Mouse (Mus musculus) liver, embryonic 13.5 days (tissue): Measurements from ENCODE around the gene Zdhhc12. TPM values are rescaled to one million over a fixed set of nuclear protein-coding genes. Genes with fewer than 3 reads are reported as not detected.
"Not testable (repeated sequence)": the region's sequence is repeated elsewhere in the genome, so short reads cannot be mapped to it uniquely, and the experiment has no call there.

ENCODE experiments used
- ATAC-seq: fragments of 200-750 bp; cut with Nextera tagmentation; 2 replicates; pipeline ENCODE4 v1.8.0; 2017; ENCODE audit warnings: low read depth, mild to moderate bottlenecking, moderate number of reproducible peaks, moderate library complexity
- DNase-seq: peaks from one replicate; pipeline ENCODE4 v3.0.0; 2022
- H3K27ac ChIP-seq: fragments of 300-500 bp; sonication (generic); 2 replicates; pipeline ENCODE4 v1.5.1; 2015; ENCODE audit warnings: moderate library complexity, mild to moderate bottlenecking, inconsistent platforms
- H3K27me3 ChIP-seq: fragments of 300-500 bp; sonication (generic); 2 replicates; pipeline ENCODE4 v1.6.1; 2015; ENCODE audit warnings: mild to moderate bottlenecking, inconsistent platforms
- H3K36me3 ChIP-seq: fragments of 300-500 bp; sonication (generic); 2 replicates; pipeline ENCODE4 v1.6.1; 2015; ENCODE audit warnings: mild to moderate bottlenecking, inconsistent platforms
- H3K4me1 ChIP-seq: fragments of 300-500 bp; sonication (generic); replicated peaks from 2 replicates; pipeline ENCODE4 v1.6.1; 2015; ENCODE audit warnings: inconsistent platforms
- H3K4me2 ChIP-seq: fragments of 300-500 bp; sonication (generic); 2 replicates; pipeline ENCODE4 v1.6.1; 2015; ENCODE audit warnings: inconsistent platforms, mild to moderate bottlenecking, moderate library complexity
- H3K4me3 ChIP-seq: fragments of 300-500 bp; sonication (generic); replicated peaks from 2 replicates; pipeline ENCODE4 v1.5.1; 2015; ENCODE audit warnings: mild to moderate bottlenecking, inconsistent platforms
- H3K9ac ChIP-seq: fragments of 300-500 bp; sonication (generic); 2 replicates; pipeline ENCODE4 v1.6.1; 2015; ENCODE audit warnings: mild to moderate bottlenecking, inconsistent platforms
- H3K9me3 ChIP-seq: fragments of 300-500 bp; sonication (generic); replicated peaks from 2 replicates; pipeline ENCODE4 v1.6.1; 2016; ENCODE audit warnings: inconsistent platforms
- WGBS: fragments of 180-500 bp; shearing (Covaris S2); methylation state at CpG from one replicate; pipeline ENCODE4 v1.1.7; 2015; ENCODE audit not compliant: insufficient replicate concordance; 5-methylcytosine and 5-hydroxymethylcytosine counted together
- polyA plus RNA-seq: library from polyadenylated mRNA; unstranded; fragments of >200 nt; fragmentation: Nextera tagmentation; extraction: Ambion mirVana; gene quantifications from 2 replicates; pipeline ENCODE4 v1.2.1, GENCODE M21; 2015

The Zdhhc12 gene
- polyA plus RNA-seq, 1 experiment from 2014 or later: 23.9 TPM

DNA sequence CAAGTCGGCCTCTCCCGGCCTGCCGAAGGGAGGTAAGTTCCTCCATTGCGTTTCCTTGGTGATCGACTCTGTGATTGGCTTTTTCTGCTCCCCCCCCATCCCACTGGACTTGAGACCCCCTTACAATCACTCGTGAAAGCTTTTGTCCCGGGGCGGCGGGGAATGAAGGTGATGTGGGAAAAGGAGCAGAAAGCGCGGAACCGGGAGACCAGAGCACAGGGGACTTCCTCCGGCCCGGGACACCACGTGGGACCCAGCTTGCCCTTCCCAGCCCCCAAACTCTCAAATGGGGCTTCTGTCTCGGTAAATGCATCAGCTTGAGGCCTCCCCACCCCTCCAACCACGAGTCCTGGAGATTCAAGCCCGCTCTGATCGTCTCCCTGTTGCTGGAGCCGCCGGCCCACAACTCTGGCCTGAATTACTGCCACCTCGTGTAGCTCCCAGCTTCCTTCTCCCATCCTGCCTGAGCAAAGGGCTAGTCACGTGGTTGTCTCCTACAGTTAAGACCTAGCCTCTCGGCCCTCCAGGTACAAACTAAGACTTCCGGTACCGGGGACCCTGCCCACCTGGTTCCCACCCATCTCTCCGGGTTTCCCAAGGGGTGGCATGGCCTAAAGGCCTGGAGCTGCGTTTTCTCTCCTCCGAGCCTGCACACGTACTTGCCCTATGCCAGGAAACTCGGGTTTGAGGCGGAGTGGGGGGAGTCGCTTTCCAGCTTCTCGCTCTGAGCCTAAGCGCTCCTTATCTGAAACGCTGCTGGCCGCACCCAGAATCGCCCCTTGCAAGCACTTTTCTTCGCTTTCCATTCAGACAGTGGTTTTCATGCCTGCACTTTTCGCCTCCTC is 31.0 kb downstream of the Zdhhc12 start:
- Histone ChIP-seq H3K9me3 (no peaks in the 10 kb centered on the region), H3K27me3 (no peaks in the 10 kb centered on the region), H3K4me2 (peak overlapping the region; percentile 98), H3K36me3 (no peaks in the 10 kb centered on the region), H3K9ac (peak overlapping the region; percentile 86), H3K4me3 (peak overlapping the region; percentile 70), H3K4me1 (peaks cover 54% of the 10 kb centered on the region), H3K27ac (peak overlapping the region; percentile 91)
- under 1% methylated on average over 40 of the region's 40 CpGs for WGBS
- ATAC-seq: peak; percentile 21; the same call in 1 of the 2 replicates
- peak; percentile 69 for DNase-seq

DNA sequence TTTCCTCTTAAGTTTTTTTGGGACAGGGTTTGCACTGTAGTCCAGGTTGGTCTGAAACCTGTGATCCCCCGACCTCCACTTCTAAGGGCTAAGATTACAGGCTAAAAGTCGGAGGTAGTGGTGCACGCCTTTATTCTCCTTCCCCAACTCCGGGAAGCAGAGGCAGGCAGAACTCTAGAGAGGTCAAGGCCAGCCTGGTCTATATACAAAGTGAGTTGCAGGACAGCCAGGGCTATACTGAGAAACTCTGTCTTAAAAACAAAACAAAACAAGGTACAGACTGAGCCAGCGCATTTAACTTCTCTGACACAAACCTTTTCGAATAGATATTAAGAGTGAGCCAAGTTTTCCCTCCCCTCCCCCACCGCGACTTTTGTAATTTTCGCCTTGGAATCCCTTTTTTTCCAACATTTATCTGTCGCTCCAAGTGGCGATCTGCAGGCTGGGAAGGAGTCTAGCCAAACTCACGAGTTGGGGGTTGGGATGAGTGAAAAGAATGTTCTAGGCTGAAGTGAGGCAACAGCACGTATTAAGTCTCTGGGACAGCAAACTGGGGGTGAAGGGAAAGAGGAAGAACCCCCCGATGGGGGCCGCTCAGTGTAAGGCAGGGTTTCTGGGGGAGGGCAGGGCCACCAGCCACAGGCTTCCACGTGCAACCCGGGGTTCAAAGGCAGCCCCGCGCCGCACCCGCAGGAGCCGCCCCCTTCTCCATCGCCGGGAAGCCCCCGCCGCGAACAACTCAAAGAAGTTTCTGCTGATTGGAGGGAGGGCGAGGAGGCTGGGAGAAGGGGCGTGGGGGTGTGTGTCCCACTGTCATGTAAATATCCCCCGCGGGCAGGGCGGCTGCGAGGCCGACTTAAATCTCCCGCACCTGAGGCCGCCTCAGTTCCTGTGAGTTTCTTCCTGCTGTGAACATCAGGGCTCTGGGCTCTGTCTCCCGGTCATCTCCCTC is 32.0 kb downstream of the Zdhhc12 start:
- no peak for ATAC-seq
- peak overlapping the region; percentile 91 for H3K27ac ChIP-seq
- H3K36me3 ChIP-seq: no peaks in the 10 kb centered on the region
- DNase-seq: peak; percentile 61
- no peaks in the 10 kb centered on the region for H3K9me3 ChIP-seq
- peaks cover 55% of the 10 kb centered on the region for H3K4me1 ChIP-seq
- 4% methylated on average over 37 of the region's 37 CpGs for WGBS
- H3K27me3 ChIP-seq: no peaks in the 10 kb centered on the region
- H3K4me3 ChIP-seq: peak overlapping the region; percentile 70
- H3K9ac ChIP-seq: peak overlapping the region; percentile 86
- H3K4me2 ChIP-seq: peak overlapping the region; percentile 98

DNA sequence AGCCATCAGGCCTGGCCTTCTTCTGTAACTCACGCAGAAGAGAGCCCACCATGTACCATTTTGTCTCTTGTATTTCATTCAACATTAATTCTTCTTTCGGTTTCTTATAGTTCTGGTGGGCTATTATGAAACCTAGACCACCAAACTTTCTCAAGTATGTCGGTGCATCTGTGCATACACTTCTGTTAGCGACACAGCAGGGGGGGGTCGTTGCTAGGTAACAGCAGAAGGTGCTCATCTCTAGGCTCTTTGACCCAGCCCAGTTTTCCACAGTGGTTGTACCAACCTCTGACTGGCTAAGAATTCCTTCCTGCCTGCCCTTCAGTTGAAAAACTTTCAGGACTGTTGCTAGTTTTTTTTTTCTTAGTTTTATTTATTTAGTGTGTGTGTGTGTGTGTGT is 35.0 kb downstream of the Zdhhc12 start:
- 73% methylated on average over 5 of the region's 5 CpGs for WGBS
- no peak overlapping the region for H3K4me3 ChIP-seq
- H3K4me2 ChIP-seq: no peak overlapping the region
- H3K27me3 ChIP-seq: no peaks in the 10 kb centered on the region
- H3K27ac ChIP-seq: no peak overlapping the region
- no peak overlapping the region for H3K9ac ChIP-seq
- no peak for DNase-seq
- no peaks in the 10 kb centered on the region for H3K9me3 ChIP-seq
- ATAC-seq: no peak
- no peaks in the 10 kb centered on the region for H3K36me3 ChIP-seq
- H3K4me1 ChIP-seq: peaks cover 32% of the 10 kb centered on the region

DNA sequence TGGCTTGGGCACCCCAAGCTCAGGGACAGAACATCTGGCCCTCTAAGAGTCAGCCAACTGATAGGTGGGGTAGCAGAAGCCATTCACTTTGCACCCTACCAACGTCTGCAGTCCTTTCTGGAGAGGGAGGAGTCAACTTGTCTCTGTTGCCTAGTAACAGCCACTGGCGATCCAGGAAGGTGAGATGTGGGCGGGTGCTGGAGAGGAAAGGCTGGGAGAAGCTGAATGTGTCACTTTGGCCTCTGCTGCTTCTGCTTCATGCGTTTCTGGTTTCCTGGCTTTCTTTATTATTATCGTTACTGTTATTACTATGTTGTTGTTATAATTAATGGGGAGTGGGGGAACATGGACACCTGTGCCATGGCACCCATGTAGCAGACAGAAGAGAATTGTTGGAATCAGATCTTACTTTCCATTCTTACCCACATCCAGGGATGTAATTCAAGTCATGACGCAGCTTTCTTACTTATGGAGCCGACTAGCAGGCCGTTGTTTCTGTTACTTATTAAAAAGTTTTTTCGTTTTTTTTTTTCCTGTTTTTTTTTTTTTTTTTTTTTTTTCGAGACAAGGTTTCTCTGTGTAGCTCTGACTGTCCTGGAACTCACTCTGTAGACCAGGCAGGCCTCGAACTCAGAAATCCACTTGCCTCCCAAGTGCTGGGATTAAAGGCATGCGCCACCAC is 36.1 kb downstream of the Zdhhc12 start, which contains the start of gene Set:
TSS of gene Set (plus strand) at position 156 of the 682 bp plus-strand sequence.
- 42% methylated on average over 12 of the region's 12 CpGs for WGBS
- peak; percentile 55 for DNase-seq

DNA sequence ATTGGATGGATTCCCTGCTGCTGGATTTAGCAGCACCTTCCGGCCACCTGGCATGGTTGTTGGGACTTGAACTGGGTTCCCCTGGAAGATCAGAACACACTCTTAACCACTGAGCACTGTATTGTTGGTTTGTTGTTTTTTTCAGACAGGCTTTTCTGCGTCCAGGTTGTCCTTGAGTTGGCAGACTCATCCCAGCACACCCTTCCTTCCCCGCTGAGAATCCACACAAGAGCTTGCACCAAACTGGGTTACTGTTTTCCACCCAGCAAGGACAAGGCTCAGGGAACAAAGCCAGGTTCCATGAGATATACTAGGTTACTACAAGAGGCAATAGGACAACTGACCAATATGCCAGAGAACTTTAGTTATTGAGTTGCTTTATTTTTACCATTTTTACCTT is 36.7 kb downstream of the Zdhhc12 start:
- no peak overlapping the region for H3K4me3 ChIP-seq
- no peak overlapping the region for H3K27ac ChIP-seq
- H3K36me3 ChIP-seq: no peaks in the 10 kb centered on the region
- H3K4me2 ChIP-seq: no peak overlapping the region
- H3K27me3 ChIP-seq: no peaks in the 10 kb centered on the region
- no peaks in the 10 kb centered on the region for H3K9me3 ChIP-seq
- WGBS: 78% methylated on average over 3 of the region's 3 CpGs
- no peak overlapping the region for H3K9ac ChIP-seq
- peaks cover 19% of the 10 kb centered on the region for H3K4me1 ChIP-seq
- DNase-seq (no peak), ATAC-seq (no peak)

More for the DNA sequence above, 36.1 kb downstream of the Zdhhc12 start, which contains the start of gene Set:
- Histone ChIP-seq H3K27ac (no peak within 1 kb of the TSS), H3K36me3 (no peaks in the 10 kb centered on the region), H3K4me1 (peaks cover 23% of the 10 kb centered on the region), H3K4me2 (no peak within 1 kb of the TSS), H3K9me3 (no peaks in the 10 kb centered on the region), H3K9ac (no peak within 1 kb of the TSS), H3K4me3 (no peak within 1 kb of the TSS), H3K27me3 (no peaks in the 10 kb centered on the region)
- peak; percentile 67 for ATAC-seq

DNA sequence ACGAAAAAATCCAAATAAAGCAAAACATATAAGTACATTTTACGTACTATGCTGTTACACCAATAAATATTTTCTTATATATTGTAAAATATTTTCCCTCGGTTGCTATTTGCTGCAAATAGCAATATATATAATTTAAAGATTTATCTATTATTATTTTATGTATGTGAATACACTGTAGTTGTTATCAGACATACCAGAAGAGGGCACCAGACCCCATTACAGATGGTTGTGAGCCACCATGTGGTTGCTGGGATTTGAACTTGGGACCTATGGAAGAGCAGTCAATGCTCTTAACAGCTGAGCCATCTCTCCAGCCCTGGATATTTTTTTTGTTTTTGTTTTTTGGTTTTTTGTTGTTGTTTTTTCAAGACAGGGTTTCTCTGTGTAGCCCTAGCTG is 38.1 kb downstream of the Zdhhc12 start:
- not testable (repeated sequence) for H3K36me3 ChIP-seq, H3K9ac ChIP-seq, H3K4me2 ChIP-seq, H3K4me1 ChIP-seq, H3K4me3 ChIP-seq, H3K9me3 ChIP-seq, H3K27me3 ChIP-seq, H3K27ac ChIP-seq, ATAC-seq, DNase-seq
- 82% methylated on average over 3 of the region's 3 CpGs for WGBS

DNA sequence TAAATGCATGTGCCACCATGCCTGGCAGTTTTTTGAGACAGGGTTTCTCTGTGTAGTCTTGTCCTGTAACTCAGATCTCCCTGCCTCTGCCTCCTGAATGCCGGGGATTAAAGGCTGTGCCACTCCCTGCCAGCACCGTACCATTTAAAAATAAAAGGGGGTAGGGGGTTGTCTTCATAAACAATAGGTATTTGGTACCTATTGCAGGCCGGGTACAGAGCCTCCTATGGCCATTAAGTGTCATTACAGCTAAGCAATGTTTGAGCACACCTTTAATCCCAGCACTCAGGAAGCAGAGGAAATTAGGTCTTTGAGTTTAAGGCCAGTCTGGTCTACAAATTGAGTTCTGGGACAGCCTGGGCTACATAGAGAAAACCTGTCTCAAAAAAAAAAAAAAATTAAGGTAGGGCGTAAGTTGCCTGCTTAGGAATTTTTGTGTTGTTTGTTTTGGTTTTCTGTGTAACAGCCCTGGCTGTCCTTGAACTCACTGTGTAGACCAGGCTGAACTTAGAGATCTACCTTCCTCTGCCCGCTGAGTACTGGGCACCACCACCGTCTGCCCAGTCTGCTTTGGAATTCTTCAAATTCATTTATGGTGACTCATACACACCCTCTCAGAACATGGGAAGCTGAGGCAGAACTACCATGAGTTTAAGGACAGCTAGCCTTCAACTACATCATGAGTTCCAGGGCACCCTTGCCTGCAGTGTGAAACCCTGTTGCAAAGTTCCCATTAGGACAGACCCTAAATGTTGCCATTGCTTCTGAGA is 41.3 kb downstream of the Zdhhc12 start:
- 36% methylated on average over 6 of the region's 6 CpGs for WGBS
- ATAC-seq: no peak
- Histone ChIP-seq H3K4me3 (no peak overlapping the region), H3K4me1 (peaks cover 24% of the 10 kb centered on the region), H3K36me3 (no peaks in the 10 kb centered on the region), H3K27me3 (no peaks in the 10 kb centered on the region), H3K4me2 (no peak overlapping the region), H3K27ac (no peak overlapping the region), H3K9ac (no peak overlapping the region), H3K9me3 (no peaks in the 10 kb centered on the region)
- DNase-seq: no peak

DNA sequence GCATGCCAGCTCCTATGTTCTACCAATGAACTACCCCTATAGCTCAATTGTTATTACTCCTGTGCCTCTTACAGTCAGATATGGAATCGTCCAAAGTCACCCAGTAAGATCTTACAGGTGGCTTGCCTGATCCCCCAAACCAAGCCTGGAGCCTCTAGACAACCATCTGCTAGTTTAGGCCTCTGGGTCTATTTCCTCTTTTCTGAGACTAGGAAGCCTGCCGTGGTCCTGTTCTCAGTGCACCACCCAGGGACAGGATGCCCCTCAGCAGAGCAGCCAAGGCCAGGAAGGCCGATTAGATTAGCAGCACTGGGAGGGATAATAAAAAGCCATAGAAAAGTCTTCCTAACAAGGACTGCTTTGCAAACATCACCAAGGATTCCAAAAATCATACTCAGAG is 43.6 kb downstream of the Zdhhc12 start:
- Histone ChIP-seq H3K27ac (peak overlapping the region; percentile 89), H3K27me3 (no peaks in the 10 kb centered on the region), H3K4me2 (peak overlapping the region; percentile 80; the same call in 1 of the 2 replicates), H3K4me1 (peaks cover 22% of the 10 kb centered on the region), H3K4me3 (no peak overlapping the region), H3K9ac (no peak overlapping the region), H3K36me3 (no peaks in the 10 kb centered on the region; the same call in 1 of the 2 replicates), H3K9me3 (no peaks in the 10 kb centered on the region)
- ATAC-seq (no peak), DNase-seq (no peak)
- WGBS: 22% methylated on average over 3 of the region's 3 CpGs

DNA sequence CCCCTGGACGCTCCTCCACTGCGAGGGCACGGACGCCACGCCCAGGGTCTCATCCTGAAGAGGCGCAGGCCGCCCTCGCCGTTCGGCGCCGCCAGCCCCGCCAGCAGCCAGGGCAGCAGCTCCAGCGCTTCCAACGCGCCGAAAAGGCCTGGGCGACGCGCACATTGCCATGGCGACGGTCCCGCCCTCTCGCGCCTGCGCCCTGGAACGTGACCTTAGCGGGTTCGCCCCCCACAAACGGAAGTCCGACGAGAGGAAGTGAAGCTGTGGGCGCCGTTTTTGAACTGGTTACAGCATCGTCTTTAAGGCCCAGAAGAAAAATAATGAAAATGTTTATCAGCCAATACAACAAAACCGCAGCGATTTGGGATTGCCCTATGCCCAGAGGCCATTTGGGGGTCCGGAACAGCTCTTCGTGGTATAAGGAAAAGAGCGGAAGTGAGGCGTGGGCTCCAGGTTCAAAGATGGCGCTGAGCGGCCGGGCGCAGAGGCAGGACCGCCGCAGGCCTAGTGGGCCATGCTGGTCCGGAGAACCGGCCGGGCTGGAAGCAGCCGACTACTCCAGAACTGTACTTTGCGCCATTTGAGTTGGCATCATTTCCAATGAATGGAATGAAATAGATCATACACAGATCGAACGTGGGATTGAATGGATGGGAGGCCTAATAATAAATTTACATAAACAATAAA is 44.6 kb downstream of the Zdhhc12 start, which contains the start of gene Wdr34:
TSS of gene Wdr34 (minus strand) at position 183 of the 690 bp plus-strand sequence.
- WGBS: under 1% methylated on average over 54 of the region's 54 CpGs
- no peaks in the 10 kb centered on the region for H3K27me3 ChIP-seq
- peak; percentile 94 for ATAC-seq

DNA sequence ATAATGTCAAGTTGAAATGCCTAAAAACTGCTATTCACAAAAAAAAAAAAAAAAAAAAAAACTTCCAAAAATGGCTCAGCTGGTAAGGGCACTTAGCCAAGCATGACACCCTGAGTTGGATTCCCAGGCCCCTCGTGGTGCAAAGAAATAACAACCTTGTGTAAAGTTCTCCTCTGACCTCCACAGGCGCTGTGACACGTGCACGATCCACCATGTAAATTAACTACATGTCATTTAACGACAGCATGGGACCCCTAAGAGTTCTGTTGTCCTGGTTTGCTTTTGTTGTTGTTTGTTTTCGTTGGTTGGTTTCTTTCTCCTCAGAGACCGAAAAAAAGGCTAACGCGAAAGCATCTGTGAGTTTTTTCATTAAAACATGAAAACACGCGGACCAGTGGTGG is 45.3 kb downstream of the Zdhhc12 start:
- WGBS: 30% methylated on average over 11 of the region's 11 CpGs
- no peak for ATAC-seq
- H3K9me3 ChIP-seq: no peaks in the 10 kb centered on the region
- peak overlapping the region; percentile 72 for H3K4me3 ChIP-seq
- DNase-seq: no peak
- peaks cover 22% of the 10 kb centered on the region for H3K4me1 ChIP-seq
- peak overlapping the region; percentile 84 for H3K27ac ChIP-seq
- no peaks in the 10 kb centered on the region for H3K27me3 ChIP-seq
- peak overlapping the region; percentile 79 for H3K9ac ChIP-seq
- H3K4me2 ChIP-seq: peak overlapping the region; percentile 80
- no peaks in the 10 kb centered on the region; the same call in 1 of the 2 replicates for H3K36me3 ChIP-seq

More for the DNA sequence above, 44.6 kb downstream of the Zdhhc12 start, which contains the start of gene Wdr34:
- peak within 1 kb of the TSS; percentile 80 for H3K4me2 ChIP-seq
- H3K4me1 ChIP-seq: peaks cover 22% of the 10 kb centered on the region
- no peaks in the 10 kb centered on the region for H3K9me3 ChIP-seq
- peak within 1 kb of the TSS; percentile 89 for H3K27ac ChIP-seq
- H3K9ac ChIP-seq: peak within 1 kb of the TSS; percentile 79
- H3K36me3 ChIP-seq: no peaks in the 10 kb centered on the region; the same call in 1 of the 2 replicates
- H3K4me3 ChIP-seq: peak within 1 kb of the TSS; percentile 72
- peak; percentile 98 for DNase-seq
